Mouse (Mus musculus) c-Kit-positive CD71-negative TER-119-negative erythroid progenitor cells, embryonic 14.5 days (primary cell): ENCODE measurements around the gene Napsa.
A peak's percentile ranks its signal among the peaks of the same experiment; 100 is the strongest.

Experiments
- DNase-seq: peaks from one replicate; pipeline ENCODE4 v3.0.0-alpha.2; 2013; ENCODE audit warnings: low read depth

The Napsa gene

GRCm38 (mm10) chr7:44570989-44571388, 1.2 kb upstream of the Napsa start:
- no peak for DNase-seq

GRCm38 (mm10) chr7:44571811-44572210, 369 bp upstream of the Napsa start:
- DNase-seq, result no peak

GRCm38 (mm10) chr7:44572956-44573484, 840 bp downstream of the Napsa start:
- DNase-seq, result no peak

- DNase-seq, result no peak
These were observed 4.2 kb downstream of the Napsa start for GRCm38 (mm10) chr7:44576333-44576844.

- no peak for DNase-seq
These were observed 9.5 kb downstream of the Napsa start for GRCm38 (mm10) chr7:44581637-44582036.

GRCm38 (mm10) chr7:44582709-44583108, 10.5 kb downstream of the Napsa start:
- no peak for DNase-seq

GRCm38 (mm10) chr7:44583146-44583545, 11.0 kb downstream of the Napsa start:
- DNase-seq, result no peak

- DNase-seq, result no peak
These were observed 12.2 kb downstream of the Napsa start for GRCm38 (mm10) chr7:44584265-44584804.

GRCm38 (mm10) chr7:44584921-44585320, 12.7 kb downstream of the Napsa start:
- DNase-seq, result no peak

- DNase-seq, result no peak
These were observed 13.4 kb downstream of the Napsa start for GRCm38 (mm10) chr7:44585606-44586005.

- DNase-seq, result no peak
These were observed 14.3 kb downstream of the Napsa start for GRCm38 (mm10) chr7:44586518-44586917.

- DNase-seq, result no peak
These were observed 14.8 kb downstream of the Napsa start for GRCm38 (mm10) chr7:44586930-44587329.

- no peak for DNase-seq
These were observed 15.5 kb downstream of the Napsa start for GRCm38 (mm10) chr7:44587676-44588075.

- no peak for DNase-seq
These were observed 16.2 kb downstream of the Napsa start for GRCm38 (mm10) chr7:44588338-44588737.

- peak; percentile 31 for DNase-seq
These were observed 17.0 kb downstream of the Napsa start for GRCm38 (mm10) chr7:44589149-44589548.

GRCm38 (mm10) chr7:44589946-44590345, 17.8 kb downstream of the Napsa start:
- no peak for DNase-seq

GRCm38 (mm10) chr7:44590402-44591347, 18.5 kb downstream of the Napsa start, which contains the start of gene Kcnc3:
Kcnc3 (plus strand) TSS chr7:44590664.
- peak; percentile 72 for DNase-seq

GRCm38 (mm10) chr7:44591348-44592116, 19.4 kb downstream of the Napsa start:
- DNase-seq, result no peak

- no peak for DNase-seq
These were observed 20.9 kb downstream of the Napsa start for GRCm38 (mm10) chr7:44593051-44593450.

GRCm38 (mm10) chr7:44593775-44594174, 21.6 kb downstream of the Napsa start:
- DNase-seq, result peak; percentile 54

GRCm38 (mm10) chr7:44594291-44594690, 22.1 kb downstream of the Napsa start:
- DNase-seq, result no peak

- DNase-seq, result no peak
These were observed 23.0 kb downstream of the Napsa start for GRCm38 (mm10) chr7:44595131-44595561.
